Mouse (Mus musculus): Measurements from ENCODE around the gene Tuba1b. TPM values are rescaled to one million over a fixed set of nuclear protein-coding genes. Genes with fewer than 3 reads are reported as not detected.
A peak's percentile ranks its signal among the peaks of the same experiment; 100 is the strongest.
"Not testable (repeated sequence)": the region's sequence is repeated elsewhere in the genome, so short reads cannot be mapped to it uniquely, and the experiment has no call there.

Tuba1b gene
- polyA plus RNA-seq, 1 experiment from 2014 or later = 1,202 TPM

DNA sequence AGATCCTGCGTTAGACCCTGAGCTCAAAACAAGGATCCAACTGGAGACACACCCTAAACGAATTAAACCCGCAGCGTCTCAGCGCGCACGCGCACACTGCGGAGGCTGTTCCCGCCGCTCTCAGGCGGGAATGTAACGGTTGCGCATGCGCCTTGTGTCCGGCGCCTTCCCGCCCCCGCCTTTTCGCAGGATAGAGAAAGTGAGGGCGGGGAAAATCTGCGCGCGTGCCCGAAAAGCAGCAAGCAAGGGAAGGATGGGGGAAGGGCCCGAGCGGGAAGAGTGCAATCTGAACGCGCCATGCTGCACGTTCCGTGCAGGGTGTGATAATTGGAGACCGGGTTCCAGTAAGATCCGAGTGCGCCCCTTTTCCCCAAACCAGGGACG is 540 bp downstream of the Tuba1b start:
- ATAC-seq (ENCODE audit: low read depth) (peak; percentile 69), DNase-seq (peak; percentile 92)
- H3K27me3 ChIP-seq = no peaks in the 10 kb centered on the region
- no peaks in the 10 kb centered on the region for H3K9me3 ChIP-seq (replicated peaks)
- under 1% methylated on average over 35 of the region's 35 CpGs for WGBS (ENCODE audit: insufficient replicate concordance)
- H3K4me2 ChIP-seq = peak overlapping the region; percentile 94
- H3K36me3 ChIP-seq = peaks cover 23% of the 10 kb centered on the region
- H3K4me1 ChIP-seq (replicated peaks) = peaks cover 42% of the 10 kb centered on the region
- H3K27ac ChIP-seq = peak overlapping the region; percentile 98
- H3K9ac ChIP-seq = peak overlapping the region; percentile 93
- H3K4me3 ChIP-seq (replicated peaks) = peak overlapping the region; percentile 85

DNA sequence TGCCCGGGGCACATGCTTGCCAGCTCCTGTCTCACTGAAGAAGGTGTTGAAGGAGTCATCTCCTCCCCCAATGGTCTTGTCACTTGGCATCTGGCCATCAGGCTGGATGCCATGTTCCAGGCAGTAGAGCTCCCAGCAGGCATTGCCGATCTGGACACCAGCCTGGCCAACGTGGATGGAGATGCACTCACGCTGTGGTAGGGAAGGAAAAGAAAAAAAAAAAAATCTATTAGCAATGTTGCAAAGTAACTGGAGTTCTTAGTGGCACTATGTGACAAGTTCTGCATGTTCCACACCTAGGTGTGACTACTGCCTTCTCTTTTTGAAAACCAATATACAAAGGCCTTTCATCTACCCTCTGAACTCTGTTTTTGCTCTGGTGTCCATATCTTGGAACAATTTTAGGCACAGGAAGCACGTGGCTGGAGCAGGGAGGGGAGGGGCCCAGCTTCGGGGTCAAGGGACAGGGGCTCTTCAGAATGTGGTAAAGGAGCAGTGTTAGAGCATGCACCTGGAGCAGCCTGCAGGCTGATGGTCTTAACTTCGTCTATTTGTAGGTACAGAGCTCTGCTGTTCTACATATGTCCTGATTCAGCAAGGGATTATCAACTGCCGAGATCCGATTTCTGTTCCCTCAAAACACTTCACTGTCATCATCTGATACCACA is 1.2 kb downstream of the Tuba1b start:
- Histone ChIP-seq H3K4me3 (replicated peaks) (peak overlapping the region; percentile 85), H3K4me1 (replicated peaks) (peaks cover 45% of the 10 kb centered on the region), H3K27ac (peak overlapping the region; percentile 98), H3K4me2 (peak overlapping the region; percentile 94), H3K9ac (peak overlapping the region; percentile 93), H3K36me3 (peaks cover 23% of the 10 kb centered on the region)
- H3K27me3 ChIP-seq; ATAC-seq (ENCODE audit: low read depth); DNase-seq; H3K9me3 ChIP-seq (replicated peaks): not testable (repeated sequence)
- WGBS (ENCODE audit: insufficient replicate concordance) = 12% methylated on average over 8 of the region's 9 CpGs

DNA sequence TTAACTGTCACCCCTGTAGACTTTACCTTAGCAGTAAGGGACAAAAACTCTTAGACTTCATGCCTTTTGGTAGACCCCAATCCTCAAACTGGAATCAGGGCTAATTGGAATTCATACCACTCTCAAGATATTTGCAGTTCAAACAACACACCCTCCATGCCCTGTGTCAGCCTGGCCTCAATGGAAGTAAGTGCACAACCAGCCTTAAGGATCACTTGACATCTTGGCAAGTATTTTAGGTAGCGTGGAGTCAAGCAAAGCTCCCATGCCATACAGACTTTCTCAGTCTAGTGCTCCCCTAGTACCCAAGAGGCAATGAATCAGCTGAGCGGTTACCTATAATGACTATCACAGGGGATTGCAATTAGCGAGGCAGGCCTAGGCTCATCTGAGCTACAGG is 3.4 kb downstream of the Tuba1b start:
- Histone ChIP-seq H3K27me3 (no peaks in the 10 kb centered on the region), H3K36me3 (peaks cover 23% of the 10 kb centered on the region), H3K9me3 (replicated peaks) (no peaks in the 10 kb centered on the region), H3K4me2 (peak overlapping the region; percentile 16; the same call in 1 of the 2 replicates), H3K4me3 (replicated peaks) (no peak overlapping the region), H3K4me1 (replicated peaks) (peaks cover 36% of the 10 kb centered on the region), H3K9ac (0 out of 2 replicates have a peak overlapping the region, but pooled peaks have one; percentile 31), H3K27ac (peak overlapping the region; percentile 57; the same call in 1 of the 2 replicates)
- 82% methylated on average over 3 of the region's 3 CpGs for WGBS (ENCODE audit: insufficient replicate concordance)
- no peak for ATAC-seq (ENCODE audit: low read depth)
- DNase-seq = no peak

DNA sequence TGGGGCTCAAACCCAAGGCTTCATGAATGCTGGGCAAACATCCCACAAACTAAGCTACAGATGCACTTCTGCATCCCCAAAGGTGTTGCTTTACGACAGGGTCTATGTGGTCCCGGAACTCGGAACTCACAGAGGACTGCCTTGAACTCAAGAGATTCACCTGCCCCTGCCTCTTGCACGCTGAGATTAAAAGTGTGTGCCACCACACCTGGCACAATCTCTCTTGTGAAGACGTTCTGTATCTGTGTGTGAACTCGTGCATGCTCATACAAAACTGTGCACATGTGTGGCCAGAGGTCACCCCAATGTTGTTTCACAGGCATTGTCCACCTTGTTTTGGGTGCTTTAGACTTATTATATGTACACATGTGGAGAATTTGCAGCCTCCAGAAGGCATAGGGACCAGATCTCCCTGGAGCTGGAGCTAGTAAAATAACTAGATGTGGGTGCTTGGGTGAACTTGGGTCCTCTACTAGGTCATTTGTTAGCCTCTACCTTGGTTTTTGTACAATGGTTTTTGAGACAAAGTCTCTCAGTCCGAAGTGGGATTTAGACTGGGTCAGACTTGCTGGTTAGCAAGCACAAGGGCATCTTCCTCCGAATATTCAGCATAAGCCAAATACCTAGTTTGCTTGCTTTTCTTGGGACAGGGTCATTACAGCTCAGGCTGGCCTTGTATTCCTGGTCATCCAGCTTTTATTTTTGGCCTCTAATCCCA is 4.2 kb downstream of the Tuba1b start:
- ATAC-seq (ENCODE audit: low read depth) (no peak), DNase-seq (no peak)
- H3K4me1 ChIP-seq (replicated peaks) = peaks cover 27% of the 10 kb centered on the region
- peaks cover 23% of the 10 kb centered on the region for H3K36me3 ChIP-seq
- H3K4me2 ChIP-seq = no peak overlapping the region
- peak overlapping the region; percentile 64 for H3K27ac ChIP-seq
- no peak overlapping the region; the same call in 1 of the 2 replicates for H3K9ac ChIP-seq
- WGBS (ENCODE audit: insufficient replicate concordance) = 37% methylated on average over 8 of the region's 8 CpGs
- H3K27me3 ChIP-seq = no peaks in the 10 kb centered on the region
- no peak overlapping the region for H3K4me3 ChIP-seq (replicated peaks)
- H3K9me3 ChIP-seq (replicated peaks) = no peaks in the 10 kb centered on the region

DNA sequence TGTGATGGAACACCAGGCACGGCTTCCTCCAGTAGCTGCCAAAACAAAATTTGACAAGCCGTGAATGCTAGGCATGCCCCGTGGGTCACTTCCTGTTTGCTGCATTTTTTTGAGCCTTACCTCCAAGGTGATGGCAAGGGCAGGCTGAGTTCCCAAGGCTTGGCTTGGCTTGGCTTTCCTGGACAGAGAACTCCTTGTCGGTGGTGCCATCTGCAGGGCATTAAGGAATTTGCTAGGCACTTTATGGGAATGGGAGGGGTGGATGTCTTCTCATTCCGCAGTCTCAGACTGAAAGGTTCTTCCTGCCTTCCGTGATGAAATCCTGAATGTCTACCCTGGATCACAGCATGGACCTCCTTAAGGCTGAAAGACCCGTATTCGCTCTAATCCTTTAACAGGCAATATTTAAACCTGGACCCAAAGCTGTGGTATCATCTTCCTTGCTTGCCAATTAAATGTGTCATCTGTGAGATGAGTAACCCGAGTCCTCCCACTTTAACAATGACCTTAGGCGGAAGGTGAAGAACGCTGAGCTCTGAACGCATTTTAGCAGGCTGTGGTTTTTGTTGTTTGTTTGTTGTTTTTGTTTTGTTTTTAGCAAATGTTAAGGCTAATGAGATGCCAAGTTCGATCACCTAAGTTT is 5.6 kb downstream of the Tuba1b start:
- peaks cover 23% of the 10 kb centered on the region for H3K36me3 ChIP-seq
- no peaks in the 10 kb centered on the region for H3K9me3 ChIP-seq (replicated peaks)
- no peak for DNase-seq
- ATAC-seq (ENCODE audit: low read depth) = no peak
- peak overlapping the region; percentile 16; the same call in 1 of the 2 replicates for H3K27ac ChIP-seq
- H3K4me2 ChIP-seq = no peak overlapping the region
- no peak overlapping the region for H3K9ac ChIP-seq
- H3K27me3 ChIP-seq = no peaks in the 10 kb centered on the region
- no peak overlapping the region for H3K4me3 ChIP-seq (replicated peaks)
- 17% methylated on average over 13 of the region's 13 CpGs for WGBS (ENCODE audit: insufficient replicate concordance)
- peaks cover 21% of the 10 kb centered on the region for H3K4me1 ChIP-seq (replicated peaks)

DNA sequence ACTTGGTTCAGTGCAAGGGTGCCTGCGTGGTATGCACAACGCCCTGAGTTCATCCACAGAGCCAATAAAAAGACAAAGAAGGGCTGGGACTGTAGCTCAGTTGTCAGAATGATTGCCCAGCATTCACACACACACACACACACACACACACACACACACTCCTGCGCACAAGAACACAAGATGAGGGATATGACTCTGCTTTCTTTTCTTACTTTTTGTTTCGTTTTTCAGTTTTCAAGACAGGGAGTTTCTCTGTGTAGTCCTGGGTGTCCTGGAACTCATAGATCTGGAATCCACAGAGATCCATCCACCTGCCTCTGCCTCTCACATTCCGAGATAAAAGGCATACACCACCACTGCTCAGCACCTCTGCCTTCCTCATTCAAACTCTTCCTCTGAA is 6.8 kb downstream of the Tuba1b start:
- H3K27me3 ChIP-seq = no peaks in the 10 kb centered on the region
- no peak overlapping the region for H3K27ac ChIP-seq
- peaks cover 25% of the 10 kb centered on the region for H3K4me1 ChIP-seq (replicated peaks)
- H3K36me3 ChIP-seq = peaks cover 17% of the 10 kb centered on the region
- DNase-seq (no peak), ATAC-seq (ENCODE audit: low read depth) (no peak)
- H3K9me3 ChIP-seq (replicated peaks) = no peaks in the 10 kb centered on the region
- H3K4me3 ChIP-seq (replicated peaks) = no peak overlapping the region
- no peak overlapping the region for H3K4me2 ChIP-seq
- 67% methylated on average over 5 of the region's 5 CpGs for WGBS (ENCODE audit: insufficient replicate concordance)
- H3K9ac ChIP-seq = no peak overlapping the region

DNA sequence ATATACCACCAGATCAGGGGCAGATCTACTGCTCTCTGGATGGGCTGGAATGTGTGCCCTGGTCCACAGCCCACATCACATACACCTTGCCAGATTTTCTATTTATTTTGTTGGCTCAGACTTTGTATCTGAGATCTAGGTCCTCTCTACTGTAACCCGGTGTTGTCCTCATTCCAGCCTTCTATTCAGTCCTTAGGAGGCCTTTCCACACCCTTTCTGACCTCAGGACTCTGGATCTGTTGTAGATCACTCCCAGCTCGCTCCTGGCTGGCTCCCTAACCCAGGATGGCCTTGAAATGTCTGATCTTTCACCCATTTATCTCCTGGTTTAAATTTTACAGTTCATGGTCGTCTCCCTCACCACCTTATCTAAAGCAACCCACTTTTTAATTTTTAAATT is 9.7 kb downstream of the Tuba1b start:
- ATAC-seq (ENCODE audit: low read depth) (no peak), DNase-seq (no peak)
- no peak overlapping the region for H3K27ac ChIP-seq
- no peak overlapping the region for H3K4me2 ChIP-seq
- no peaks in the 10 kb centered on the region for H3K36me3 ChIP-seq
- H3K4me3 ChIP-seq (replicated peaks) = no peak overlapping the region
- H3K4me1 ChIP-seq (replicated peaks) = peaks cover 15% of the 10 kb centered on the region
- no peak overlapping the region for H3K9ac ChIP-seq
- H3K27me3 ChIP-seq = no peaks in the 10 kb centered on the region
- WGBS (ENCODE audit: insufficient replicate concordance) = 45% methylated on average over 3 of the region's 3 CpGs
- H3K9me3 ChIP-seq (replicated peaks) = no peaks in the 10 kb centered on the region

DNA sequence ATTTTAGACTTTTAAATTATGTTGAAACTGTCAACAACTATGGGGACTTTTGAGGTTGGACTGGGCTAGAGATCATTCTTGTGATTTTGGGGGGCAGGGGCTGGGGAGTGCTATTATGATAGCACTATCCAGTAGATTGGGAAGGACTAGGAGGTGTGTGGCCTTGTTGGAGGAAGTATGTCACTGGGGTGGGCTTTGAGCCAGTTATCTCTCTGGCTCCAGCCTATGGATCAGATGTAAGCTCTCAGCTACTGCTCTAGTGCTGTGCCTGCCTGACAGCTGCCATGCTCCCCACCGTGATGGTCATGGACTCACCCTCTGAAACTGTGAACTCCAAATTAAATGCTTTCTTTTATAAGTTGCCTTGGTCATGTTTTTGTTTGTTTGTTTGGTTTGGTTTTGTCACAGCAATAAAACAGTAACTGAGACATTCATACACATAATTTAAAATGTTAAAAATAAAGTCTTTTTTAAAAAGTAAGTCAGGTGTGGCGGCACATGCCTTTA is 11.3 kb downstream of the Tuba1b start:
- 56% methylated on average over 2 of the region's 2 CpGs for WGBS (ENCODE audit: insufficient replicate concordance)
- H3K4me3 ChIP-seq (replicated peaks) = no peak overlapping the region
- H3K4me2 ChIP-seq = no peak overlapping the region
- H3K27ac ChIP-seq = no peak overlapping the region
- ATAC-seq (ENCODE audit: low read depth) = no peak
- no peaks in the 10 kb centered on the region for H3K36me3 ChIP-seq
- H3K9ac ChIP-seq = no peak overlapping the region
- H3K9me3 ChIP-seq (replicated peaks) = no peaks in the 10 kb centered on the region
- no peaks in the 10 kb centered on the region for H3K27me3 ChIP-seq
- DNase-seq = no peak
- H3K4me1 ChIP-seq (replicated peaks) = peaks cover 13% of the 10 kb centered on the region

DNA sequence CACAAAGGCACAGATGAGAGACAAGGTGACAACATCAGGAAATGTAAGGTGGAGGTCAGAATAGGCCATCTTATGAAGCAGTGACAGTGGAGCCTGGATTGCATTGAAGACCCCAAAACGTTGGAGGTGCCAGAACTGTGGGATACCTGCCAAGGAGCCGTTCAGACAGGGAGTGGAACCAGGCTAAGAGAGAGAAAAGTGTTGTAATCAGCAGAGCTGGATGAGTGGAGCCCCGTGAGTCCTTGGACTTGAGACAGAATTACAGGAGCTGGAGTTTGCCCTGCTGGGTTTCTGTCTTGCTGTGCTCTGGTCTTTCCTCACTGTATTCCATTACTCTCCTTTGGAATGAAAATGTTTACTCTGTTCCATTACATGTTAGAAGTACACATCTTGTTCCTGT is 11.8 kb downstream of the Tuba1b start:
- ATAC-seq (ENCODE audit: low read depth) (no peak), DNase-seq (no peak)
- H3K9ac ChIP-seq = no peak overlapping the region
- H3K4me3 ChIP-seq (replicated peaks) = no peak overlapping the region
- 37% methylated on average over 3 of the region's 3 CpGs for WGBS (ENCODE audit: insufficient replicate concordance)
- H3K27ac ChIP-seq = no peak overlapping the region
- H3K4me1 ChIP-seq (replicated peaks) = peaks cover 13% of the 10 kb centered on the region
- H3K4me2 ChIP-seq = no peak overlapping the region
- H3K27me3 ChIP-seq = no peaks in the 10 kb centered on the region
- H3K9me3 ChIP-seq (replicated peaks) = no peaks in the 10 kb centered on the region
- no peaks in the 10 kb centered on the region for H3K36me3 ChIP-seq

DNA sequence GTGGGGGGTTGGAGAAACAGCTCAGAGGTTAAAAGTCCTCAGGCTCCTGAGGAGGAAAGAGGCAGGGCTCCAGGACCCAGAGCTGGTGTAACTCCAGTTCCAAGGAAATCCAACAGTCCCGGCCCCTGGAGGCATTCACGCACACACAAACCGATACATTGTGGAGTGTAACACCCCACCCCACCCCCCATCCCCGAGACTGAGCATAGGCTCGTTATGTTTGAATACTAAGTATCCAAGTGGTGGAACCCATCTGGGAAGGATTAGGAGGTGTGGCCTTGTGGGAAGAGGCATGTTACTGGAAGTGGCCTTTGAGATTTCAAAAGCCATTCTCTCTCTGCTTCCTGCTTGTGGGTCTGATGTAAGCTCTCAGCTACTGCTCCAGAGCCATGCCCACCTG is 12.9 kb downstream of the Tuba1b start:
- H3K4me3 ChIP-seq (replicated peaks) = no peak overlapping the region
- H3K36me3 ChIP-seq = no peaks in the 10 kb centered on the region
- no peaks in the 10 kb centered on the region for H3K9me3 ChIP-seq (replicated peaks)
- H3K27me3 ChIP-seq = no peaks in the 10 kb centered on the region
- DNase-seq = no peak
- WGBS (ENCODE audit: insufficient replicate concordance) = 71% methylated on average over 5 of the region's 5 CpGs
- H3K27ac ChIP-seq = no peak overlapping the region
- no peak overlapping the region for H3K4me2 ChIP-seq
- no peak for ATAC-seq (ENCODE audit: low read depth)
- no peak overlapping the region for H3K9ac ChIP-seq
- H3K4me1 ChIP-seq (replicated peaks) = peaks cover 23% of the 10 kb centered on the region

DNA sequence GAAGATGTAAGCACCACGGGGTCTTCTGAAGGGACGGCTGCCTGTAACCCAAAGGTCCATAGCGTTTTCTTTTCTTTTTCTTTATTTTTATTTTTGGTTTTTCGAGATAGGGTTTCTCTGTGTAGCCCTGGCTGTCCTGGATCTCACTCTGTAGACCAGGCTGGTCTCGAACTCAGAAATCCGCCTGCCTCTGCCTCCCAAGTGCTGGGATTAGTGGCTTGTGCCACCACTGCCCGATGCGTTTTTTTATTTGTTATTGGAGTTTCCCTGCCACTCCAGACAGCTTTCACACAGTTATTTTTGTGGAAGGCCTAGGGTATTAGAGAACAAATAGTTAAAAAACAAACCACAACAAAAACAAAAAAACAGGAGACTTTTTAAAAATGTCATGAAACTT is 15.9 kb downstream of the Tuba1b start:
- peak overlapping the region; percentile 92 for H3K4me3 ChIP-seq (replicated peaks)
- H3K4me2 ChIP-seq = peak overlapping the region; percentile 96
- ATAC-seq (ENCODE audit: low read depth); H3K36me3 ChIP-seq; H3K9me3 ChIP-seq (replicated peaks); DNase-seq; H3K27me3 ChIP-seq: not testable (repeated sequence)
- peak overlapping the region; percentile 70 for H3K27ac ChIP-seq
- peaks cover 32% of the 10 kb centered on the region for H3K4me1 ChIP-seq (replicated peaks)
- WGBS (ENCODE audit: insufficient replicate concordance) = 24% methylated on average over 8 of the region's 8 CpGs
- peak overlapping the region; percentile 64 for H3K9ac ChIP-seq
